ENCODE assay signal across 26 mouse cellular contexts in the genomic region with DNA sequence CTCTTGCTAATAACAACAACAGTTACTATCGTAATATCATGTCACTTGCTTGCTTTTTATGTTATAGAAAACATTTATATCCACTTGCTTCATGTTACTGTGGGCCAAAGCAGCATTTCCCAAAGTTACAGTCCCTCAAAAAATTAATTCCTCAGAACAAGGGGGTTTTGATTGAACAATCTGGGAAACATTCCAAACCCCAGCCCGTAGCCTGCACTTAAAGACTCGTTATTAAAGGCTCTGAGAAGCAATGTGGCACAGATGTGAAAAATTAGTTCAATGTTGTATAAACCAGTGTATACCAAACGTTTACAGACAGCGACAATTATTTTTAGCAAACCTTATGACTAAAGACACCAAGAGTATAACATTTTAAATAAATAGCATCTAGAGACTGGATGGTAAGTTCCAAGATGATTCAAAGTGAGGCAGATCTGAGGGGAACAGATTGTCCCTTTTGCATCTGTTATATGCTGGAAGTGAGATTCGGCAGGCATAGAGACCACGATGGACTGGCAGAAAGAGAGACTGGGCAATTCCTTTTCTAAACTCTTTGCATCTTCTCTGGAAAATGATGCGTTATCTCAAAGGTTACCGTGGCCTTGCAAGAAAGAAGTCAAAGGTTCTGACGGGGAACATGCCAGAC. TPM values are rescaled to one million over a fixed set of nuclear protein-coding genes. Genes with fewer than 3 reads are reported as not detected.
DNase-seq lines count a peak whose midpoint lies in the region; ATAC-seq and TF ChIP-seq lines count a peak whose summit lies in the region.
"Had no signal": no experiment of that assay in that cellular context is flagged by ENCODE, and none has a peak within 500 bp of the region (broad histone marks: within the 10 kb centered on the region; RNA-seq: fewer than 3 reads in every experiment).

No protein-coding gene starts in this region.

- no peak overlapping the region for H3K4me2 ChIP-seq in embryonic facial prominence, embryonic 11.5 days (ENCODE audit: low read depth, low read length)
- no peak overlapping the region for H3K4me2 ChIP-seq in lung, embryonic 14.5 days
- no peak overlapping the region for H3K4me2 ChIP-seq in embryonic facial prominence, embryonic 14.5 days (ENCODE audit: low read depth, low read length)
- H3K4me2 ChIP-seq: forebrain, embryonic 13.5 days; hindbrain, embryonic 13.5 days; lung, embryonic 15.5 days had no signal

- H3K36me3 ChIP-seq in embryonic facial prominence, embryonic 11.5 days (replicated peaks; ENCODE audit: control insufficient read depth, insufficient read depth, low read depth, low read length): no peaks in the 10 kb centered on the region
- no peaks in the 10 kb centered on the region for H3K36me3 ChIP-seq in embryonic facial prominence, embryonic 10.5 days (replicated peaks)
- no peaks in the 10 kb centered on the region for H3K36me3 ChIP-seq in lung, embryonic 14.5 days (ENCODE audit: insufficient read depth)
- H3K36me3 ChIP-seq in embryonic facial prominence, embryonic 14.5 days (ENCODE audit: control insufficient read depth, insufficient read depth, low read length): no peaks in the 10 kb centered on the region
- H3K36me3 ChIP-seq: hindbrain, embryonic 13.5 days; lung, embryonic 15.5 days had no signal

- WGBS in embryonic facial prominence, embryonic 11.5 days: 59% methylated on average over 10 of the region's 10 CpGs
- WGBS in embryonic facial prominence, embryonic 10.5 days: 71% methylated on average over 10 of the region's 10 CpGs
- WGBS in lung, embryonic 14.5 days: 44% methylated on average over 10 of the region's 10 CpGs
- WGBS in embryonic facial prominence, embryonic 14.5 days: 37% methylated on average over 10 of the region's 10 CpGs

- no peak overlapping the region for H3K9ac ChIP-seq in embryonic facial prominence, embryonic 11.5 days (replicated peaks; ENCODE audit: low read length)
- H3K9ac ChIP-seq in lung, embryonic 14.5 days: no peak overlapping the region
- H3K9ac ChIP-seq in embryonic facial prominence, embryonic 14.5 days (ENCODE audit: low read depth, low read length): no peak overlapping the region
- H3K9ac ChIP-seq: forebrain, embryonic 13.5 days; hindbrain, embryonic 13.5 days; liver, embryonic 14.5 days; lung, embryonic 15.5 days had no signal

- H3K9me3 ChIP-seq in embryonic facial prominence, embryonic 11.5 days (replicated peaks; ENCODE audit: control insufficient read depth, low read length): no peaks in the 10 kb centered on the region
- no peaks in the 10 kb centered on the region for H3K9me3 ChIP-seq in embryonic facial prominence, embryonic 10.5 days
- H3K9me3 ChIP-seq in lung, embryonic 14.5 days (ENCODE audit: low read depth, low read length): no peaks in the 10 kb centered on the region
- H3K9me3 ChIP-seq in embryonic facial prominence, embryonic 14.5 days (ENCODE audit: control insufficient read depth, low read length): no peaks in the 10 kb centered on the region
- H3K9me3 ChIP-seq: forebrain, embryonic 13.5 days; hindbrain, embryonic 13.5 days; lung, embryonic 15.5 days had no signal

- H3K4me1 ChIP-seq in embryonic facial prominence, embryonic 11.5 days (ENCODE audit: control insufficient read depth, insufficient read depth, low read length): no peaks in the 10 kb centered on the region
- peaks cover 10% of the 10 kb centered on the region; the same call in 1 of the 2 replicates for H3K4me1 ChIP-seq in embryonic facial prominence, embryonic 10.5 days
- H3K4me1 ChIP-seq in lung, embryonic 14.5 days (ENCODE audit: insufficient read depth): no peaks in the 10 kb centered on the region
- peaks cover 10% of the 10 kb centered on the region; the same call in 1 of the 2 replicates for H3K4me1 ChIP-seq in embryonic facial prominence, embryonic 14.5 days (ENCODE audit: control insufficient read depth, insufficient read depth, low read length)
- H3K4me1 ChIP-seq: forebrain, embryonic 13.5 days; hindbrain, embryonic 13.5 days; lung, embryonic 15.5 days had no signal

- H3K4me3 ChIP-seq in embryonic facial prominence, embryonic 11.5 days (ENCODE audit: low read depth, low read length): no peak overlapping the region
- H3K4me3 ChIP-seq in embryonic facial prominence, embryonic 10.5 days: no peak overlapping the region
- no peak overlapping the region for H3K4me3 ChIP-seq in lung, embryonic 14.5 days (ENCODE audit: low read depth, low read length)
- no peak overlapping the region for H3K4me3 ChIP-seq in embryonic facial prominence, embryonic 14.5 days (ENCODE audit: low read depth, low read length)
- H3K4me3 ChIP-seq: erythroblast, embryonic 14.5 days; forebrain, embryonic 13.5 days; hindbrain, embryonic 13.5 days; left cerebral cortex, adult 2 months; lung, embryonic 15.5 days; myocyte had no signal

- H3K27me3 ChIP-seq in embryonic facial prominence, embryonic 11.5 days (ENCODE audit: control insufficient read depth, insufficient read depth, low read length): no peaks in the 10 kb centered on the region
- peaks cover 11% of the 10 kb centered on the region; the same call in 1 of the 2 replicates for H3K27me3 ChIP-seq in embryonic facial prominence, embryonic 10.5 days (replicated peaks; ENCODE audit: low read depth, poor library complexity, severe bottlenecking)
- H3K27me3 ChIP-seq in lung, embryonic 14.5 days (ENCODE audit: insufficient read depth, low read length): no peaks in the 10 kb centered on the region
- H3K27me3 ChIP-seq in embryonic facial prominence, embryonic 14.5 days (replicated peaks; ENCODE audit: control insufficient read depth, insufficient read depth, low read length): no peaks in the 10 kb centered on the region; the same call in 1 of the 2 replicates

- peak; percentile 49 for DNase-seq in embryonic facial prominence, embryonic 11.5 days (ENCODE audit: low spot score)
- DNase-seq in embryonic facial prominence, embryonic 10.5 days (ENCODE audit: low spot score): no peak
- DNase-seq in lung, embryonic 14.5 days: peak; percentile 57
- no peak for DNase-seq in lung, postnatal 14 days
- DNase-seq in embryonic facial prominence, embryonic 14.5 days (ENCODE audit: low spot score): peak; percentile 88
- no peak for DNase-seq in spleen, postnatal 14 days (ENCODE audit: low spot score in 2 of 2)
- DNase-seq: cerebellum, adult 2 months; cerebellum, postnatal 36 days; embryo, embryonic 11 days; gastrocnemius, postnatal 25 days; heart, postnatal 36 days; kidney, adult 18-20 months; left cerebral cortex, postnatal 4 days; lung, postnatal 4 days; thymus, adult 2 months; thymus, postnatal 4 days had no signal

- no peak overlapping the region for H3K27ac ChIP-seq in embryonic facial prominence, embryonic 11.5 days (replicated peaks; ENCODE audit: low read depth, low read length)
- H3K27ac ChIP-seq in embryonic facial prominence, embryonic 10.5 days (replicated peaks): no peak overlapping the region
- no peak overlapping the region for H3K27ac ChIP-seq in lung, embryonic 14.5 days (ENCODE audit: low read depth)
- 0 out of 2 replicates have a peak overlapping the region, but pooled peaks have one; percentile 24 for H3K27ac ChIP-seq in embryonic facial prominence, embryonic 14.5 days (replicated peaks; ENCODE audit: low read depth, low read length)
- H3K27ac ChIP-seq: forebrain, embryonic 13.5 days; hindbrain, embryonic 13.5 days; left cerebral cortex, adult 2 months; liver, embryonic 14.5 days; lung, embryonic 15.5 days had no signal

- TF ChIP-seq CTCF in lung, embryonic 14.5 days (IDR thresholded peaks at IDR 0.05; ENCODE audit: low read depth): no peak

- no peak for ATAC-seq in embryonic facial prominence, embryonic 11.5 days (replicated peaks; ENCODE audit: insufficient number of reproducible peaks, low FRiP score, low TSS enrichment, low read depth)
- ATAC-seq in lung, embryonic 14.5 days (ENCODE audit: insufficient read depth): no peak
- peak; percentile 44; the same call in 1 of the 2 replicates for ATAC-seq in embryonic facial prominence, embryonic 14.5 days (ENCODE audit: low read depth)
- no peak for ATAC-seq in inflammation-experienced regulatory T-cells, adult 6 months
- ATAC-seq: forebrain, embryonic 13.5 days; midbrain, embryonic 16.5 days had no signal

RNA-seq across cellular contexts. Expression of a gene that starts 35.1 kb away (rescaled TPM):
- polyA plus RNA-seq in embryonic facial prominence, embryonic 11.5 days (2014; fragmentation: Nextera tagmentation; extraction: Ambion mirVana): 16.2 and 17.3 TPM in 2 replicates
- 16.6 and 17.7 TPM in 2 replicates for polyA plus RNA-seq in embryonic facial prominence, embryonic 10.5 days (2016; fragmentation: Nextera tagmentation; extraction: Ambion mirVana)
- polyA plus RNA-seq in lung, embryonic 14.5 days (2014; fragmentation: Nextera tagmentation; extraction: Ambion mirVana): 0.07 TPM in 1 of 2 replicates, not detected in the other
- 9.4 and 12.4 TPM in 2 replicates for polyA plus RNA-seq in embryonic facial prominence, embryonic 14.5 days (2014; fragmentation: Nextera tagmentation; extraction: Ambion mirVana)
- not detected for polyA plus RNA-seq in inflammation-experienced regulatory T-cells, adult 6 months (2017; shearing (Covaris generic))
- polyA plus RNA-seq: erythroblast, embryonic 14.5 days; large intestine, adult 2 months; liver, embryonic 14.5 days had no signal

Comparison
In these comparisons a context has a peak if more than half of its experiments do, and no peak if none do; other contexts are left out.
1. DNase-seq: peak in embryonic facial prominence, embryonic 11.5 days (single experiment), lung, embryonic 14.5 days (single experiment) and embryonic facial prominence, embryonic 14.5 days (single experiment); none in embryonic facial prominence, embryonic 10.5 days (single experiment), lung, postnatal 14 days (single experiment) and spleen, postnatal 14 days (0 of 2).